Mouse (Mus musculus) limb, embryonic 14.5 days (tissue): ENCODE data around the gene Papss1. TPM values are rescaled to one million over a fixed set of nuclear protein-coding genes. Genes with fewer than 3 reads are reported as not detected.

Source experiments
- ATAC-seq: fragments of 200-750 bp; cut with Nextera tagmentation; 2 replicates; pipeline ENCODE4 v1.8.0; 2017; ENCODE audit warnings: low read depth, moderate number of reproducible peaks, moderate TSS enrichment; ENCODE audit not compliant: low FRiP score
- DNase-seq: peaks from one replicate; pipeline ENCODE4 v3.0.0-alpha.2; 2015; ENCODE audit warnings: low spot score
- H3K27ac ChIP-seq: fragments of 300-500 bp; sonication (generic); replicated peaks from 2 replicates; pipeline ENCODE4 v1.5.1; 2014; ENCODE audit warnings: low read depth, mild to moderate bottlenecking, low read length, moderate library complexity, mixed read lengths
- H3K27me3 ChIP-seq: fragments of 300-500 bp; sonication (generic); 2 replicates; pipeline ENCODE4 v1.6.1; 2014; ENCODE audit warnings: low read length, mixed read lengths; ENCODE audit not compliant: control insufficient read depth, insufficient read depth
- H3K36me3 ChIP-seq: fragments of 300-500 bp; sonication (generic); 2 replicates; pipeline ENCODE4 v1.6.1; 2014; ENCODE audit warnings: mild to moderate bottlenecking, low read length, moderate library complexity, mixed read lengths; ENCODE audit not compliant: control insufficient read depth, insufficient read depth
- H3K4me1 ChIP-seq: fragments of 300-500 bp; sonication (generic); 2 replicates; pipeline ENCODE4 v1.6.1; 2014; ENCODE audit warnings: antibody characterized with exemption, low read length, mixed read lengths; ENCODE audit not compliant: control insufficient read depth, insufficient read depth
- H3K4me2 ChIP-seq: fragments of 300-500 bp; sonication (generic); replicated peaks from 2 replicates; pipeline ENCODE4 v1.6.1; 2014; ENCODE audit warnings: low read depth, mild to moderate bottlenecking, low read length, moderate library complexity; ENCODE audit not compliant: severe bottlenecking
- H3K4me3 ChIP-seq: fragments of 300-500 bp; sonication (generic); replicated peaks from 2 replicates; pipeline ENCODE4 v1.5.1; 2014; ENCODE audit warnings: low read length
- H3K9ac ChIP-seq: fragments of 300-500 bp; sonication (generic); 2 replicates; pipeline ENCODE4 v1.6.1; 2014; ENCODE audit warnings: mild to moderate bottlenecking, low read depth, low read length, moderate library complexity; ENCODE audit not compliant: severe bottlenecking
- H3K9me3 ChIP-seq: fragments of 300-500 bp; sonication (generic); 2 replicates; pipeline ENCODE4 v1.6.1; 2016; ENCODE audit warnings: low read length; ENCODE audit not compliant: control insufficient read depth
- POLR2A ChIP-seq: fragments of 200-500 bp; IDR thresholded peaks from 2 replicates; pipeline ENCODE4 v1.8.0; 2012; ENCODE audit warnings: inconsistent platforms, mild to moderate bottlenecking, moderate library complexity, borderline replicate concordance; ENCODE audit not compliant: insufficient read depth, insufficient read length; ENCODE audit errors: extremely low read depth
- WGBS: fragments of 180-500 bp; shearing (Covaris S2); extraction: QIAGEN DNeasy Blood & Tissue Kit; methylation state at CpG from one replicate; pipeline ENCODE4 v1.1.7; 2014; 5-methylcytosine and 5-hydroxymethylcytosine counted together
- polyA plus RNA-seq, 2 experiments: library from polyadenylated mRNA; depleted of rRNA in 1 of 2; stranded (reverse) in 1 of 2; unstranded in 1 of 2; fragments of >200 nt; fragmentation: Nextera tagmentation in 1 of 2; extraction: Ambion mirVana in 1 of 2; gene quantifications; 2 replicates each; pipeline versions ENCODE4 v1.2.1 to v1.2.3; 2012 to 2014

Papss1 gene
- polyA plus RNA-seq, 2 experiments = 117 to 135 TPM

- H3K4me1 ChIP-seq = peaks cover 30% of the 10 kb centered on the region
- H3K9ac ChIP-seq = no peak overlapping the region
- H3K9me3 ChIP-seq = no peaks in the 10 kb centered on the region
- no peak for TF ChIP-seq POLR2A
- H3K4me2 ChIP-seq = peak overlapping the region; percentile 60
- DNase-seq (no peak), ATAC-seq (no peak)
- H3K4me3 ChIP-seq = peak overlapping the region; percentile 84
- H3K27me3 ChIP-seq = no peaks in the 10 kb centered on the region
- 44% methylated on average over 2 of the region's 2 CpGs for WGBS
- peaks cover 9% of the 10 kb centered on the region; the same call in 1 of the 2 replicates for H3K36me3 ChIP-seq
- H3K27ac ChIP-seq = no peak overlapping the region
These were observed 1.7 kb downstream of the Papss1 start for GRCm38 (mm10) chr3:131566281-131566680.

DNA sequence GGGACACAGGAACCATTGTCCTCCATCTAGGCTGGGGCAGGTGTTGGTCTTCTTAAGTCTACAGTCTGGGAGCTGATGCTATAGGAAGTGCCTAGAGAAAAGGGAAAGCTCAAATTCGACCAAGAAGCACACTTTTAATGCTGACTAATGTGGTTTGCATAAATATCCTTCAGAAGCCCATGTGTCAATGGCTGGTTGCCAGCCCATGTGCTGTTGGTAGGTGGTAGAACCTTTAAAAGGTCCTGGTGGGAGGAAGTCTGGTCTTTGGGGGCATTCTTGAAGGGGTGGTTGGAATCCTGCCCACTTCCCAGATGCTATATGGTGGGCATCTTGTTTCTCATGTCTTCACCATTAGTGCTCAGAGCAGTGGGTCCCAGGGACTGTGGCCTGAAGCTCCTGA, 5.9 kb downstream of the Papss1 start:
- DNase-seq = no peak
- 52% methylated on average over 1 of the region's 1 CpGs for WGBS
- no peak overlapping the region for H3K4me2 ChIP-seq
- H3K9ac ChIP-seq = no peak overlapping the region
- no peak overlapping the region for H3K27ac ChIP-seq
- H3K27me3 ChIP-seq = no peaks in the 10 kb centered on the region
- no peaks in the 10 kb centered on the region for H3K9me3 ChIP-seq
- ATAC-seq = no peak; the same call in 1 of the 2 replicates
- peaks cover 12% of the 10 kb centered on the region; the same call in 1 of the 2 replicates for H3K36me3 ChIP-seq
- H3K4me1 ChIP-seq = peaks cover 24% of the 10 kb centered on the region
- H3K4me3 ChIP-seq = no peak overlapping the region
- no peak for TF ChIP-seq POLR2A

DNA sequence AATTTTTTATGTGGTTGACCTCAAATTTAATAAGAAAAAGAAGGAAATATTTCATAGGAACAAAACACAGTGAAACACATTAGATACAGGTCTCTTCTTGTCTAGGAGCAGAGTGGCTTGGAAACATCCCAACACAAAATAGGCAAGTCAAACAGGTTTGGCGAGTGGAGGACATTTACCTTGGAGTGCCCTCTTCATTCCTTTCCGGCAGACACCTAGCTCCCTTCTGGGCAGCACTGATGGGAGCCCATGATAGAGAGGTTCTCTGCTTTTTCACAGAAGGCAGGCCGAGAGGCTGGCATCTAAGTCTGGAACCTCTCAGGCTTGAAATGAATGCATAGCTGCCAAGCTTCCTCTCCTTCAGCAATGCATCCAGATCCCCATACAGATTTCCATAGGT, 9.0 kb downstream of the Papss1 start:
- Histone ChIP-seq H3K9me3 (no peaks in the 10 kb centered on the region), H3K27ac (no peak overlapping the region), H3K9ac (no peak overlapping the region), H3K27me3 (no peaks in the 10 kb centered on the region), H3K4me3 (no peak overlapping the region), H3K36me3 (peaks cover 12% of the 10 kb centered on the region; the same call in 1 of the 2 replicates), H3K4me2 (no peak overlapping the region), H3K4me1 (peaks cover 11% of the 10 kb centered on the region; the same call in 1 of the 2 replicates)
- no peak for TF ChIP-seq POLR2A
- WGBS = 77% methylated on average over 3 of the region's 3 CpGs
- peak; percentile 45 for DNase-seq
- ATAC-seq = no peak

GRCm38 (mm10) chr3:131578434-131579104, 14.0 kb downstream of the Papss1 start:
- peaks cover 46% of the 10 kb centered on the region for H3K36me3 ChIP-seq
- no peak for TF ChIP-seq POLR2A
- H3K27ac ChIP-seq = no peak overlapping the region
- H3K4me3 ChIP-seq = no peak overlapping the region
- H3K9me3 ChIP-seq = no peaks in the 10 kb centered on the region
- H3K9ac ChIP-seq = no peak overlapping the region
- WGBS = 81% methylated on average over 7 of the region's 7 CpGs
- H3K4me1 ChIP-seq = no peaks in the 10 kb centered on the region
- H3K27me3 ChIP-seq = no peaks in the 10 kb centered on the region
- ATAC-seq (no peak), DNase-seq (no peak)
- H3K4me2 ChIP-seq = no peak overlapping the region

DNA sequence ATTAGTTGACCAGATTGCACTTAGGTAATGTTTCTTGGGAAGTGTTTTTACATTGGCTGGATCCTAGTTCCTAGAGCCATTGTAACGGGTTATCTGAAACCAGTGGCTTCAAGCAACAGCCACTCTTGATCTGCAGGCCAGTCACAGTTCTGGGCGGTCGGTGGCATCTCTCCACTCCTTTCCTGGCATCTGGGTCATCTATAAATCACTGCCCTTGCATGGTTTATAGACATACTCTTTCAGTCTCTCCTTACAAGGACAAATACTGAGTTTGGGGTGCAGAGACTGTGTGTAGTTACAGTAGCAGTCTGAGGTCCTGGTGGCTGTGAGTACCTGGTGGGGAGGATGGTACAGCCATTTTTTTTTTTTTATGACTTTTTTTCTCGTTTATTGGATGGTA, 15.5 kb downstream of the Papss1 start:
- Histone ChIP-seq H3K27ac (no peak overlapping the region), H3K9me3 (no peaks in the 10 kb centered on the region), H3K4me1 (no peaks in the 10 kb centered on the region), H3K9ac (no peak overlapping the region), H3K27me3 (no peaks in the 10 kb centered on the region), H3K36me3 (peaks cover 58% of the 10 kb centered on the region), H3K4me2 (no peak overlapping the region), H3K4me3 (no peak overlapping the region)
- DNase-seq (no peak), ATAC-seq (no peak)
- TF ChIP-seq POLR2A = no peak
- WGBS = 78% methylated on average over 4 of the region's 4 CpGs

DNA sequence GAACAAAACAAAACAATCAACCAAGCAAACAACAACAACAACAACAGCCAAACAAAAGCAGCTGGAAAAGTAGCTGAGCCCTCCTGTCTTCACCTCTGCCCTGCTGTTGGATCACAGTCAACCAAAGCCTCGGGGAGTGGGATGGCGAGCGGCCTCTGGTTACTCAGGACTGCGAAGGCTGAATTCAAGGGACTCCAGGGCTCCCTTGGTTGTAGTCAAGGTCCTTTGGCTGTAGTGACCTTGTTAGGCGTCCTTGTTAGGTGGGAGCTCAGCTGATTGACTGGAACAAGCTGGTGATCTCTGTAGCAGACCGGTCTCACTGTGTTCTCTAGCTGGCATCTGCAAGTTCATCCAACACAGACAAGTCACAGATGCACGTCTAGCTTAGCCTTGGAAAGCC, 16.5 kb downstream of the Papss1 start:
- peaks cover 69% of the 10 kb centered on the region for H3K36me3 ChIP-seq
- 94% methylated on average over 7 of the region's 7 CpGs for WGBS
- no peak overlapping the region for H3K27ac ChIP-seq
- DNase-seq (no peak), ATAC-seq (no peak)
- H3K4me3 ChIP-seq = no peak overlapping the region
- no peak for TF ChIP-seq POLR2A
- no peak overlapping the region for H3K4me2 ChIP-seq
- H3K4me1 ChIP-seq = no peaks in the 10 kb centered on the region
- no peak overlapping the region for H3K9ac ChIP-seq
- no peaks in the 10 kb centered on the region for H3K27me3 ChIP-seq
- H3K9me3 ChIP-seq = no peaks in the 10 kb centered on the region
